Mouse (Mus musculus) erythroid progenitor cell, adult 5-6 weeks (primary cell): ENCODE measurements around the gene 1190005I06Rik. TPM values are rescaled to one million over a fixed set of nuclear protein-coding genes. Genes with fewer than 3 reads are reported as not detected.
A peak's percentile ranks its signal among the peaks of the same experiment; 100 is the strongest.
"Not testable (repeated sequence)": the region's sequence is repeated elsewhere in the genome, so short reads cannot be mapped to it uniquely, and the experiment has no call there.

Experiments
- ATAC-seq: replicated peaks from 2 replicates; pipeline ENCODE4 v1.8.0; 2016; ENCODE audit warnings: moderate number of reproducible peaks, mild to moderate bottlenecking, moderate TSS enrichment, inconsistent platforms; ENCODE audit not compliant: poor library complexity, low FRiP score, severe bottlenecking
- total RNA-seq, 2 experiments: library from RNA; stranded (forward) in 1 of 2; stranded (reverse) in 1 of 2; fragments of 150-400 nt in 1 of 2; fragments of 186-747, 209-891 nt in 1 of 2; gene quantifications; 2 replicates each; pipeline versions ENCODE4 v1.2.3 to v1.2.4; 2015 to 2017; ENCODE audit warnings: low replicate concordance in 2 of 2

1190005I06Rik gene
- not detected in 2 replicates for total RNA-seq (2015; ENCODE audit: low replicate concordance)
- not detected in 2 replicates for total RNA-seq (2017; ENCODE audit: low replicate concordance)

DNA sequence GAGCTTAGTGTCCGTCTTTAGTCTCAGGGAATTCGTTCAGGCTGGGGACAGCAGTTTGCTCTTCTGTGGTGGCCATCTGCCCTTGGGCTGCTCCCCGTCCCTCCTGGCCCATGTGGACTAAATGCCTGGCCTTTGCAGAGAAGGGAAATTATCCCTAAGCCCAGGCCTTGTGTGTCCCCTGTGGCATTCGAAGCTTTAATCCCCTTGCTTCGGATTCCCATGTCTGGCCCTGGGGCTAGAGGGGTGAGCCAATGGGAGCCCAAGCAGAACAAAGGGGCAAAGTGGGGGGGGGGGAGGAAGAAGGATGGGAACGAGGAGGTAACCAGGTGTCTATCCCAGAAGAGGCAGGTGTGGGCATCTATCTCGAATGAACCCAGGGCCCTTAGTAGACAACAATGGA lies at the start of gene 1190005I06Rik:
Gene 1190005I06Rik, minus strand, starts transcription at position 101 of the 400 bp plus-strand sequence.
- no peak for ATAC-seq

DNA sequence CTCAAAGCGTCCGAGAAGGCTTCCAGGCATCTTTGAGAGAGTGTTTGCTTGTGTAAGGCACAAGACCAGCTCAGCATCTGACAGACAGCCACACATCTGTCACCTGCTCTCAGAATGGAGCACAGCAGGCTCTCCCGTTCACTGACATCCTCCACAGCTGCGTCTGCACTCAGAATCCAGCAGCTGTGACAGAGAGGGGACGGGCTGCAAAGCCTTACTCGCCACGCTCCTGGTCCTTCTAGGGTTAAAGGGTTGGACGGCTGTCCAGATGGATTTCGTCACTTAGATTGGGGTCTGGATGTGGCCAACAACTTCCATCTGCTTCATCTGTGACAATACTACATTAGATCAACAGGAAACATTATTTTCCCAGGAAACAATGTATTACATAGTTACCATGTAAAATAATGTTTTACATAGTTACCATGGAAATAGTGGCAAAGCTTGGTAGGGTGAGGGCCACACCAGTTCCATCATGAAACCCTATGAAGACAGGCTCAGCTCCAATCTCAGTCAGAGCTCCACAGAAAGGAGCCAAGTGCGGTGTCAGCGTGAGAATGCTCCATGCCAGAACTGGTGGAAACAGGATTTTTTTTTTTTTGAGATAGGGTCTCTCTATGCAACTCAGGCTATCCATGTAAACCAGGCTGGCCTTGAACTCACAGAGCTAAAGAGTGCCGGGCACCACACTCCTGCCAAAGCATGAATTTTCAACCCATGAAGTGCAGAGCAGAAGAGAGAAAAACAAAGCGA lies 49.1 kb upstream of the 1190005I06Rik start:
- ATAC-seq, result no peak

DNA sequence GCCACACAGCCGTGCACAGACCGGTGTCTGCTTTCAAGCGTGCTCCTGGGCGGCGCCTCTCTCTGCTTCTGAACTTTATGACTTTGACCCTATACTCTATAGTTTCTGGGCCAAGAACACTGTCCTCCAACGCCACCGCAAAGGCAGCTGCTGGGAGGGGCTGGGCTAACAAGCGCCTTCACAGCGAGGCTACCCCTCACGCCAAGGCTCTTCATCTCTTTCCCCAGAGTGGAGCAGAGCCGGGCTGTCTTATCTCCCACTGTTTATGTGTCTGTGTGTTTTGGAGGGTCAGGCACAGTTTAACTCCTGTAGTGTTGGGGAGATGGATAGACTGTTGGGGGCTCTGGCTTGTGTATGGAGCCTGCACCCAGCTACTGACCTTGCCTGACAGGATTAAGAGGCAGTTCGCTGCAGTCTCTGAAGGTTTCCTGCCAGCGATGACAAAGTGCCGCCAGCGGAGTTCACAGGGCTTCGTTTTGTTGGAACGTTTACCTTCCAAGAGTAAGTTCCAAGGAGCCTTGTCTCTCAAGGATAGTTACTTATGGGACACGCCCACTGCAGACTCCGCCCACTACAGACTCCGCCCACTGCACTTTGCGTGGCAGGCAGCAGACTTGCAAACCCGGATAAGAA lies 46.5 kb upstream of the 1190005I06Rik start:
- peak; percentile 58; the same call in 1 of the 2 replicates for ATAC-seq

DNA sequence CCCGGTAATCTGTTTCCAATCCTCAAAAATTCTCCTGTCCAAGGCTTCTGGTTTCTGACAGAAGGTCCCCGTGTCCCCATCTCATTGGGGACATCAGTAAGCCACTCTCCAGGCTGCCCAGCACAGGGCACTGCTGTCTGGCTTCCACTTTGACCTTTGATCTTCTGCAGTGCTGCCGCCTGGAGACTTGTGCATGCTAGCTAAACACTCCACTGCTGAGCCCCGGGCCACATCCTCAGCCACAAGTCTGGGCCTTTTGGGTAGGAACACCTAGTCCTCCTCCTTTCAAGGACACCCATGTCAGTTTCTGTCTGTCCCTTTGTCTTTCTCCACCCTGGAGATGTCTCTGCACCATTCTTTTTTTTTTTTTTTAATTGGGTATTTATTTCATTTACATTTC lies 45.5 kb upstream of the 1190005I06Rik start:
- ATAC-seq, result no peak

DNA sequence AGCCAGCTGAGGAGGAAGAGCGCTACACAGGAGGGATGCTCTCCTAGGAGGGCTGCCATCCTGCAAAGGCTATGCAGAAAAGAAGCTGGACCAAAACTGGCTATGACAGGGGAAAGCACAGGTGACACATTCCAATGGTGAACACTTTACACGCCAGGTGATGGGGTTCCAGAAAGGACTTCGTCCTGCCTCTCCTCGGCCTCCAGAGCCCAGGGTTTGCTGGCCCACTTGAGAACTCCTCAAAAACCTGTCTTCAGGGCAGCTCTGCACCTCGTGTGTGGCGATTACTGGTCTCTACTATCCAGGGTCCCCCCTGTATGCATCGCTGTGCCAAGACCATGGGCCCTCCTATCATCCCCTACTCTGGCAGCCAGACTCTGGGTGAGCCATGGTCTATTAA lies 41.1 kb upstream of the 1190005I06Rik start:
- no peak for ATAC-seq

DNA sequence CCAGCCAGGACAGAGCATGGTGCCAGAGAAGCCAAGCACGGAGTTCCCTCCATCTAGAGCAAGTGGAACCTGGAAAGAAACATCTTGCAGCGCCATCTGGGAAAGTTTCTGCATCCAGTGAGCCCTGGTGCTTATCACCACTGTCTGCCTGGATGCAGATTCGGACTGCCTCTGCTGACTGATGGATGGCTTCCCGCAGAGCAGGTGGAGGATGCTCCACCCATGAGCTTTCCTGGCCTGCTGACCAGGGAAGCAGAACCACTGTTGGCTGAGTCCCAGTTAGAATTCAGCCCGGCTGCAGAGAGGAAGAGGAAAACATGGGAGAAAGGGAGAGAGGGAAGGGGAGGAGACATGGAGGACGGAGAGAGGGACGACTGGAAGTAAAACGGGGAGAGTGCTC lies 40.4 kb upstream of the 1190005I06Rik start:
- no peak for ATAC-seq

DNA sequence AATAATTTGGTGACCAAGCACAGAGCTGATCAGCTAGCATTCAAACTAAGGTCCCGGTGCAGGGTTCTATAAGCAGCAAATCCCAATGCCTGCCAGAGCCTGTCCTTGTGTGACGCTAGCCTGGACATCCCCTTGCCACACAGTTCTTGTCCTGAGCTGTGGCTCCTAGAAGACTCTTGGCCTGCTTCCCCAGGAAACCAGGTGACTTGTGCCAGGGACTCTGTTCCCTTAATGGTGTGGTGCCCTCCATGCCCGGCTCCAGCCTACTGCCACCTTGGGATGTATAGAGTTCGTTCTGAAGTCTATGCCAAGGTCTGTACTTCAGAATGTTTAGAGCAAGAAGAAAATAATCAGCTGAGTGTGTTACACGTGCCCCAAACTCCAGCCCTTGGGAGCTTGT lies 39.1 kb upstream of the 1190005I06Rik start:
- ATAC-seq, result no peak

DNA sequence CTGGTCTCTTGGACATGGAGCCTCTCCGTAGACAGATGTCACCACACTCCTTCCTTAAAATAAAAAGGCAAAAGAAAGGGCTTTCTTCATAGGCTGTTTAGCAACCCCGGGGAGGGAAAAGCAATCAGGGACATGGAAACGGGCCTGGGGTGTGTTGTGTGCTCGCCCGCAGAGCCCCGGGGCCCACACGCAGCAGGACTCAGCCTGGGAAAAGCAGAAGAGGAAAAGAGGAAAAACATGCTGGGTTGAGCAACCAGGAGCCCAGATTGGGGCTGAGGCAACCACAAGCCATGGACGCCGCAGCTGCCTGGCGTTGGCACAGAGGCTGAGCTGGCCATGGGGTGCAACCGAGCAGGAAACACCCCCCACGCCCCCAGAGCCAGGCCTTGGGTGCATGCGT lies 38.6 kb upstream of the 1190005I06Rik start:
- no peak for ATAC-seq

DNA sequence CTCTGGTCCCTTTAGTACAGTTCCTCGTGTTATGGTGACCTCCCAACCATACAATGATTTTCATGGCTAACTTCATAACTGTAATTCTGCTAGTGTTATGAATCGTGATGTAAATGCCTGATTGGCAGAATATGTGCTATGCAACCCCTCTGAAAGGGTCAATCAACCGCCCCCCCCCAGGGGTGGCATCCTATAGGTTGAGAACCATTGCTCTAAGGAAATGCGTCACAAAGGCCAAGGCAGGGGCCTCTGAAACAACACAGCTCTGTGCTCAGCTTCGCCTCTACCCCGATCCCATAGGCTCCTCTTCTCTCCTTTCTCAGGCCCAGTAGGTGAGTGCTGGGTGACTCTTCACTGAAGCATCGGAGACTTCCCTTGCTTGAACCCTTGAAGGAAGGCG lies 38.2 kb upstream of the 1190005I06Rik start:
- no peak for ATAC-seq

DNA sequence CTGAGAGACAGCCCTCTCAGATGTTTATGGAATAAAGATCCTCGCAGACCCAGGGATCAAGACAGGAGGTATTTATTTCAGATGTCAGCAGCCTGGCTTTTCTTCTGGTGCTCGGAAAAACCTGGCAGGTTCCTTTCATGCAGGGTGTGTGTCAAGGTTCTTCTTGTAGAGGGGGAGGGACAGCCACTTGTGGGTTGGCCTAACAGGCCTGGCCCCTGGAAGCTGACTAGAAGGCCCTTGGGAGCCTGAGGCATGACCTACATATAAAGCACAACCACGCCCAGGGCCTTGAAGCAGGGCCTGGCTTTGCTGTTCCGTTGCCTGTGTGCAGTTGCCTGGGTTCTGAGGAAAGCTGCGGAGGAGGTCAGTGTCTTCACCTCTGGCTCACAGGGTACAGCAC lies 37.7 kb upstream of the 1190005I06Rik start:
- ATAC-seq, result no peak

DNA sequence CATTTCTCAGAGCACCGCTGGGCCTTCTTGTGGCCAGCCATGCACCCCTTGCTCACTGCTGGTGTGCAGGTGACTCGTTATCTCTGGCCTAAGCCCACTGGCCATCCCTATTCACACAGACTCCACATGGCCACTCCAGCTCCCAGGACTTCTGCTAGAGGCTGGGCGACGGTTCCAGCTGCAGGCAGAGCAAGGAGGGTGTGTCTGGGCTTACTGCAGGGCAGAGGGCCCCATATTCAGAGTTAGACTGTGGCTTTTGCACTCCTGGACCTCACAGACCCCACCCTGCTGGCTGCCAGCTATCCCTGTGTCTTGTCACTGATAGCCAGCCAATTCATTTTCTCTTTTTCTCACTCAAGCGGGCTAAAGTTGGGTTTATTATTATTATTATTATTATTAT lies 36.6 kb upstream of the 1190005I06Rik start:
- ATAC-seq, result no peak

DNA sequence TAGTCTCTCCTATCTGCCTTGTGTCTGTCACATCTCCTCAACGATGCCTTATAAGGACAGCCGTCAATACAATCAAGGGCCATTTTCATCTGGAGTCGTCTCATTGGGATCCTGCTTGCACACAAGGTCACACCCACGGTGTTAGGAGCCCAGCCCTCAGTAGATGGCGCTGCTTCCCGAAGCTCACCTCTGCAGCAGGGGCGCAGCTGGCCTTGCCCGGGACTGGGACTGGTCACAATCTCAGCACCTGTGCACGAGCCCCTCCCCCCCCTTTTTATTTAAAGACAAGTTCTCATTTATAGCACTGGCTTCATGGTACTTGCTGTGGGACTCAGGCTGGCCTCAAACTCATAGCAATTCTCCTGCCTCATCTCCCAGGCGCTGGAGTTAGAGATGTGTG lies 36.2 kb upstream of the 1190005I06Rik start:
- peak; percentile 47; the same call in 1 of the 2 replicates for ATAC-seq

DNA sequence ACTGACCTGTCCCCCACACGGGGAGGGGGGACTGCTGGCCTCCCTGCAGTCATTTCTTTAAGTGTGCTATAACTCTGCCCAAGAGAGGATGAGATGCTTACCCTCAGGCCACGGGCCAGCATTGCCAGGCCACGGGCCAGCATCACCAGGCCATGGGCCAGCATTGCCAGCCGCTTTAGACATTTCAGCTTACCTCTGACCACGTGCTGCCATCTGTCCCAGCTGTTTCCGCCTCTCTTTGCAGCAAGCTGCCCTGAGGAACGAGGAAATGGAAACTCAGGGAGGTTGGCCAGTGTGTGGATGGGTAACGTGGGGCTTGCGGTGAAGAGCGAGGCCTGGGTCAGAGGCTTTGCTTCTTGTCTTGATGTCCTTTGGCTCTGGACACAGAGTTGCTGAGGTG lies 33.7 kb upstream of the 1190005I06Rik start:
- ATAC-seq, result no peak

DNA sequence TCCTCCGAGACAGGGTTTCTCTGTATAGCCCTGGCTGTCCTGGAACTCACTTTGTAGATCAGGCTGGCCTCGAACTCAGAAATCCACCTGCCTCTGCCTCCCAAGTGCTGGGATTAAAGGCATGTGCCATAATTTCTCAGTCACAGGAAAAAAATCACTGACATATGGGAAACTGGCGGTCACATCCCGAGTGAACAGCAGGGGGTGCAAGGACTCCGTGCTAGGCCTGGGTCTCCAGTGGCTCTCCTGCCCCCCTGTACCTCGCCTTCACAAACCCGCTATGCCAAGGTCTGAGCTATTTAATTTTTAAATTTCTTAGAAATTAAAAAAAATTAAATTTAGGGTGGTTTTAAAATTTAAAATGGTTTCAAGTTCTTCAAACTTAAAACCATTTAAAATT lies 33.0 kb upstream of the 1190005I06Rik start:
- ATAC-seq, result not testable (repeated sequence)

DNA sequence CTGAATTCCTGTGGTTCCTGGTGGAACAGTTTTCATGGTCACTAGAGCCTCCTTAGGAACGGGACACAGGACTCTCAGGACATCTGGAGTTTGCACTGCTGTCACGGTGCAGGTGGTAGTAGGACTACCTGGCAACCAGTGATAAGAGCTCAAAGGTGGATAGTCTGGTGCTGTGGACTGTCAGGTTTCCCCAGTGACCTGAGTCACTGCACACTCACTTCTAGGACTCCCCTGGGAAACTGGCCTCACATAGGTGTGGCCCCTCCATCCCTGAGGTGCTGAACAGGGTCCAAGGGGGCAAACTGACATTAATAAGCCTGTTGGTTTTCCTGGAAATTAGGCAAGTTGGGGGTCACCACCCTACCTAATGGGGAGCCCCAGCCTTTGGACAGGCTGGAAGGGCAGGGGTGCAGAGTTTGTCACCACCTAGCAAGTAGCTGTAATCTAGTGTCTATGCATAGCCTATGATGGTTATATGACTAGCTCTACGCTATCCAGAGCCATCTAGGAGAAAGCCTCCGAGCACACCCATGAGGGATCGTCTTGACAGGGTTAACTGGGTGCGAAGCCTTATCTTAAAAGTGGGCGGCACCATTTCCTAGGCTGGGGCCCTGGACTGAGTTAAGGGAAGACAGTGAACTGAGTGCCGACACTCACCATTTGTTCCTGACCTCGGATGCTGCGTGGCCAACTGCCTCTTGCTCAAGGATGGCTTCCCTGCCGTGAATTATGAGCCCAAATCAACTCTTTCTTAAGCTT lies 32.4 kb upstream of the 1190005I06Rik start:
- ATAC-seq, result no peak

DNA sequence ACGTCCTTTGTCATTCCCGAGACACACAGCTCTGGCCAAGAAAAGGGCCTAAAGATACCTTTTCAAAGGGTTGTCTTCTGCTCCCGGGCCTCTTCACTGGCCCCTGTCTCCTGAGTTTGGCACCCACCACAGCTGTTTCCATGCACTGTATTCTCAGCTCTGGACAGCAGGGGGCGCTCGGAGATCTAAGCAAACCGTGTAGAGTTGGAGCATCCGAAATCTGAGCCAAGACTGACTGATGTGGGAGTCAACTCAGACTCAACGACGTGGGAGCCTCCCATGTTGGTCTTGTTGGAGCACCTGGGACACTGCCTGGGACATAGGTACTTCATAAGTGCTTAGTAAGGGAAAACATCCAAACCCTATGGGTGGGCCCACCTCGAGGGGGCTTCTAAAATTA lies 31.0 kb upstream of the 1190005I06Rik start:
- ATAC-seq, result peak; percentile 74

DNA sequence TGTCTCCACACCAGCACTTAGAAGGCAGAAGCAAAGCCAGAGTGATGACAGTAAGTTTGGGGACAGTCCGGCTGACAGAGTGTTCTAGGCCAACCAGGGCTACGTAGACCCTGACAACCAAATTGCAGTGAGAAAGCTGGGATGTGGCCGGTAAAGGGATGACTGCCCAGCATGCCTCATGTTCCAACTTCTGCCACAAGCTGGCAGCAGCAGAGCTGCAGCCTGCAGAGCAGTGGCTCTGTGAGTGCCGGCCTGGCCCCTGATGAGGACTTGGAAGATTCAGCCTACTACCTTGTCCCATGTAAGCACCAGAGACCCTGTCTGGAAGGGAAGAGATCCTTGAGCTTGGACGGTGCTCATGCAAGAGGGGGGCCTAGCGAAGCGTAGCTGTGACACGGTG lies 28.3 kb upstream of the 1190005I06Rik start:
- ATAC-seq, result no peak

DNA sequence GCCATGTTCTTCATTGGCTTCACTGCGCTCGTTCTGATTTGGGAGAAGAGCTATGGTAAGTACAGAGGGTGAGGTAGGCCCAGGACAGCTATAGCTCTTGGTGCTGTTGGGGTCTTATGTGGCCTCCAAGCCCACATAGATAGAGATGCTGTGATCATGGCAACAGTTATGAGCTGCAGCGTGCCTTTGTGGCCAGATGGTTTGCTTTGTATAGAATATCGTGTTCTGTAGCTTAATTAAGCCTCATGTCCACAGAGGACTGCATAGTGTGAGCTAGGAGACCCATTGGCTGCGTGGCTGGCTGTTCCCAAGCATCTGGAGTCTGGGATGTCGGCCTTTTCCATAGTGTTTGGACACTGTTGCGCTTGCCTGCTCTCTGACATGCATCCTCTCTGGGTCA lies 25.9 kb upstream of the 1190005I06Rik start:
- ATAC-seq, result no peak

DNA sequence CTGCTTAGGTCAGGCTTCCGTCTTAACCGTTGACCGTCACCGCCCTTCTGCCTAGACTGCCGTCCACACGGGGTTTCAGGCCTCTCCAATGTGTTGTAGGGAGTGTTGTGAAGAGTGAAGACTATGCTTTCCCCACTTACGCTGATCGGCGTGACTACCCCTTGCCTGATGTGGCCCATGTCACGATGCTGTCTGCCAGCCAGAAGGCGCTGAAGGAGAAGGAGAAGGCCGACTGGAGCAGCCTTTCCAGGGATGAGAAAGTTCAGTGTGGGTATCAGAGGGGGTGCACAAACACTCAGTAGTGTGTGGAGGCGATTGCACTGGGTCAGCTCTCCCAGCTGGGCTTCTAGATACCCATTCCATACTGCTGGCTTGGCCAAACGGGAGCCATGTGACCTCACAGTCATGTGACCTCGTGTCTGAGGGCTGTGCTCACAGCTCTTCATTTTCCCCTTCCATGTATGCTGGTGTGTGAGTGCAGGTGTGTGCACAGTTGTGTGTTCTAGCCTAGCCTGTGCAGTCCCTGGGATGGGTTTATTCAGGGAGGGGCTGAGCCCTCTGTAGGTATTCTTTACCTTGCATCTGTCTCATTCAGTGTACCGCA lies 25.3 kb upstream of the 1190005I06Rik start:
- ATAC-seq, result no peak

DNA sequence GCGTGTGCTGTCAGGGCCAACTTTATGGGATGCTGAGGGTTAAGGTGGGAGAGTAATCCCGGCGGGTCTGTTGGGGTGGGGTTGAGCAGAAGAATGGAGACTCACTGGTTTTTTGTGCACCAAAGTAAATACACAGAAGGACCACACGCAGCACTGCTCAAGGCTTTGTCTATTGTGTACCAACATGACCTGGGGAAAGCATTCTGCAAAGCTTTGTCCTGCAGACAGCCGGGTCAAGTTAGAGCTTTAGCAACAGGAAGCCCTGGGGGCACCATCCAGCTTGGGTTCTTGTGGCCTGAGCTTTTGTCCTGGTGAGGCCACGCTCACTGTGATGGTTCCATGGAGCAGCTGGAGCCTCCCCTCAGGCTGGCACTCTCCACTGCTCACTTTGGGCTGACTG lies 24.3 kb upstream of the 1190005I06Rik start:
- ATAC-seq, result no peak
